ENCODE assay signal across 7 mouse cellular contexts in genomic region chrX:99358784-99359183, GRCm38 (mm10).
DNase-seq lines count a peak whose midpoint lies in the region; ATAC-seq and TF ChIP-seq lines count a peak whose summit lies in the region.

No protein-coding gene starts in this region.

- no peak overlapping the region for H3K9ac ChIP-seq in midbrain, postnatal 0 days (replicated peaks; ENCODE audit: low read length, poor library complexity, severe bottlenecking)
- no peak overlapping the region for H3K9ac ChIP-seq in midbrain, embryonic 15.5 days

- TF ChIP-seq CTCF in midbrain, postnatal 0 days (IDR thresholded peaks at IDR 0.05): 0 out of 2 replicates have a peak, but pooled peaks have one; percentile 7

- H3K27ac ChIP-seq in midbrain, postnatal 0 days (ENCODE audit: low read depth, low read length): no peak overlapping the region
- H3K27ac ChIP-seq in midbrain, embryonic 15.5 days: no peak overlapping the region
- no peak overlapping the region for H3K27ac ChIP-seq in limb, embryonic 10.5 days

- no peak for ATAC-seq in midbrain, postnatal 0 days (ENCODE audit: low FRiP score)
- ATAC-seq in midbrain, embryonic 15.5 days (replicated peaks): no peak

- H3K9me3 ChIP-seq in midbrain, postnatal 0 days (ENCODE audit: low read length): no peaks in the 10 kb centered on the region
- H3K9me3 ChIP-seq in midbrain, embryonic 15.5 days: no peaks in the 10 kb centered on the region
- H3K9me3 ChIP-seq in limb, embryonic 10.5 days (replicated peaks): no peaks in the 10 kb centered on the region

- H3K4me2 ChIP-seq in midbrain, postnatal 0 days (ENCODE audit: low read depth, low read length, poor library complexity, severe bottlenecking): no peak overlapping the region
- no peak overlapping the region for H3K4me2 ChIP-seq in midbrain, embryonic 15.5 days

- 52% methylated on average over 1 of the region's 1 CpGs for WGBS in midbrain, postnatal 0 days
- WGBS in midbrain, embryonic 15.5 days: 36% methylated on average over 1 of the region's 1 CpGs
- WGBS in limb, embryonic 10.5 days: 36% methylated on average over 1 of the region's 1 CpGs

- H3K4me1 ChIP-seq in midbrain, postnatal 0 days (ENCODE audit: insufficient read depth, low read length): no peaks in the 10 kb centered on the region
- H3K4me1 ChIP-seq in midbrain, embryonic 15.5 days: peaks cover 3% of the 10 kb centered on the region; the same call in 1 of the 2 replicates
- H3K4me1 ChIP-seq in limb, embryonic 10.5 days: peaks cover 13% of the 10 kb centered on the region

- H3K4me3 ChIP-seq in midbrain, postnatal 0 days (ENCODE audit: low read depth, low read length): no peak overlapping the region
- H3K4me3 ChIP-seq in midbrain, embryonic 15.5 days: no peak overlapping the region
- no peak overlapping the region for H3K4me3 ChIP-seq in limb, embryonic 10.5 days

- DNase-seq in midbrain, postnatal 0 days (ENCODE audit: low spot score): no peak
- peak; percentile 42 for DNase-seq in heart, adult 8-10 months (ENCODE audit: low spot score)
- peak; percentile 28 to 39 for DNase-seq in kidney, adult 8-10 months
- peak; percentile 50 to 58 for DNase-seq in lung, postnatal 4 days
- DNase-seq in limb, embryonic 10.5 days (ENCODE audit: low spot score): no peak
- DNase-seq in layer of hippocampus, adult 9-10 months (ENCODE audit: low spot score): no peak

- peaks cover 3% of the 10 kb centered on the region; the same call in 1 of the 2 replicates for H3K27me3 ChIP-seq in midbrain, postnatal 0 days (ENCODE audit: insufficient read depth, low read length)
- peaks cover 37% of the 10 kb centered on the region for H3K27me3 ChIP-seq in midbrain, embryonic 15.5 days (replicated peaks)
- peaks cover 98% of the 10 kb centered on the region for H3K27me3 ChIP-seq in limb, embryonic 10.5 days (ENCODE audit: low read depth, poor library complexity, severe bottlenecking)

- H3K36me3 ChIP-seq in midbrain, postnatal 0 days (ENCODE audit: insufficient read depth, low read length): no peaks in the 10 kb centered on the region
- no peaks in the 10 kb centered on the region for H3K36me3 ChIP-seq in midbrain, embryonic 15.5 days (replicated peaks)
- H3K36me3 ChIP-seq in limb, embryonic 10.5 days: no peaks in the 10 kb centered on the region

Comparison
In these comparisons a context has a peak if more than half of its experiments do, and no peak if none do; other contexts are left out.
1. DNase-seq: peak in heart, adult 8-10 months (single experiment), kidney, adult 8-10 months (2 of 2) and lung, postnatal 4 days (2 of 2); none in midbrain, postnatal 0 days (single experiment), limb, embryonic 10.5 days (single experiment) and layer of hippocampus, adult 9-10 months (single experiment).